Mouse (Mus musculus): Measurements from ENCODE around the gene Pomc.

DNA sequence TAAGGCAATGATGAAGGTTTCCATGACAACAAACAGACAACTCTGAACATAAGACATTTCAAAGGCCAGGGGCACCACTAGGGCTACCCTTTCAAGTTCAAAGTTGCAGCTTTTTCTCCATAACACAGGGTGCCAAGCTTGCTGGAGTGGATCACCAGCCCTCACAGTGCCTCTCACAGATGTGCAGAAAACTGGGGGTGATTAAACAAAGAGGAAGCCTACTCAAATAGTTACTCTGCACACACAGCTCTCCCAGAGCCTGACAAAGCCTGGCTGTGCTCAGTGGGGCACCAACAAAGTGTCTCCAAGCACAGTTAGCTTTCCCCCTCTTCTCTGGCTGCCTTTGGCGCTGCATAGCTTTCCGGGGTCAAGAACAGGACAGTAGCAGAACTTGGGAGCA is 35.2 kb downstream of the Pomc start:
- TF ChIP-seq POLR2A (IDR thresholded peaks at IDR 0.05; ENCODE audit: borderline replicate concordance, control insufficient read depth, low read depth, low read length) (no peak), CTCF (IDR thresholded peaks at IDR 0.05; ENCODE audit: control insufficient read depth, insufficient read depth, low read length) (no peak)

Data from bone marrow, adult 2 months (tissue).